Mouse (Mus musculus) spleen, embryonic (tissue): ENCODE data around the gene Ube2a.
"Not testable (repeated sequence)": the region's sequence is repeated elsewhere in the genome, so short reads cannot be mapped to it uniquely, and the experiment has no call there.

Experiments
- CTCF ChIA-PET: fragments of 350-600 bp; sonication (Branson Sonifier 250); formaldehyde crosslinking; loops from one replicate; lab custom pipeline; 2022; lab: Charles Lee

The Ube2a gene

GRCm38 (mm10) chrX:36873765-36874164 is at the start of gene Ube2a, which contains the start of gene C330007P06Rik:
TSS of gene Ube2a (plus strand) at chrX:36873900.
TSS of gene C330007P06Rik (minus strand) at chrX:36874111.
- CTCF ChIA-PET: no interaction called here

- CTCF ChIA-PET: no interaction called here
These were observed 49.6 kb upstream of the Ube2a start for GRCm38 (mm10) chrX:36823932-36824711.

GRCm38 (mm10) chrX:36825032-36825431 is 48.7 kb upstream of the Ube2a start:
- CTCF ChIA-PET: no interaction called here

- CTCF ChIA-PET: no interaction called here
These were observed 46.8 kb upstream of the Ube2a start for GRCm38 (mm10) chrX:36826873-36827272.

- CTCF ChIA-PET: no interaction called here
These were observed 43.4 kb upstream of the Ube2a start for GRCm38 (mm10) chrX:36830271-36830670.

- CTCF ChIA-PET: no interaction called here
These were observed 42.1 kb upstream of the Ube2a start for GRCm38 (mm10) chrX:36831632-36832031.

- CTCF ChIA-PET: interaction anchor here (0.8 kb wide), 1 partner anchor 18 kb away, joined by 3 read pairs; no protein-coding TSS in a partner anchor
These were observed 40.2 kb upstream of the Ube2a start for GRCm38 (mm10) chrX:36833397-36834084.

GRCm38 (mm10) chrX:36837069-36837676 is 36.5 kb upstream of the Ube2a start:
- CTCF ChIA-PET: no interaction called here

- CTCF ChIA-PET: no interaction called here
These were observed 34.3 kb upstream of the Ube2a start for GRCm38 (mm10) chrX:36839391-36839790.

- CTCF ChIA-PET: no interaction called here
These were observed 32.0 kb upstream of the Ube2a start for GRCm38 (mm10) chrX:36841698-36842097.

- CTCF ChIA-PET: no interaction called here
These were observed 30.2 kb upstream of the Ube2a start for GRCm38 (mm10) chrX:36843346-36843990.

- CTCF ChIA-PET: no interaction called here
These were observed 26.5 kb upstream of the Ube2a start for GRCm38 (mm10) chrX:36847152-36847551.

GRCm38 (mm10) chrX:36852631-36853030 is 21.1 kb upstream of the Ube2a start:
- CTCF ChIA-PET: no interaction called here

- CTCF ChIA-PET: interaction anchor here (0.7 kb wide), 1 partner anchor 239 kb away, joined by 3 read pairs; no protein-coding TSS in a partner anchor
These were observed 9.7 kb upstream of the Ube2a start for GRCm38 (mm10) chrX:36863766-36864608.

GRCm38 (mm10) chrX:36864609-36865328 is 8.9 kb upstream of the Ube2a start:
- CTCF ChIA-PET: interaction anchor here (0.6 to 0.7 kb wide), 2 partner anchors 240 to 241 kb away, joined by 3 to 7 read pairs; no protein-coding TSS in a partner anchor

- CTCF ChIA-PET: no interaction called here
These were observed 3.3 kb upstream of the Ube2a start for GRCm38 (mm10) chrX:36870372-36870771.

GRCm38 (mm10) chrX:36874178-36874696 is 537 bp downstream of the Ube2a start:
- CTCF ChIA-PET: no interaction called here

GRCm38 (mm10) chrX:36874704-36875128 is 1.0 kb downstream of the Ube2a start:
- CTCF ChIA-PET: no interaction called here

- CTCF ChIA-PET: no interaction called here
These were observed 11.0 kb downstream of the Ube2a start for GRCm38 (mm10) chrX:36884719-36885118.

- CTCF ChIA-PET: not testable (repeated sequence)
These were observed 25.2 kb downstream of the Ube2a start for GRCm38 (mm10) chrX:36898931-36899330.
